Mouse (Mus musculus): ENCODE results near the gene S100a6. TPM values are rescaled to one million over a fixed set of nuclear protein-coding genes. Genes with fewer than 3 reads are reported as not detected.

The S100a6 gene
- polyA plus RNA-seq (2015; fragmentation: Nextera tagmentation; extraction: Ambion mirVana): 376 and 422 TPM in 2 replicates

DNA sequence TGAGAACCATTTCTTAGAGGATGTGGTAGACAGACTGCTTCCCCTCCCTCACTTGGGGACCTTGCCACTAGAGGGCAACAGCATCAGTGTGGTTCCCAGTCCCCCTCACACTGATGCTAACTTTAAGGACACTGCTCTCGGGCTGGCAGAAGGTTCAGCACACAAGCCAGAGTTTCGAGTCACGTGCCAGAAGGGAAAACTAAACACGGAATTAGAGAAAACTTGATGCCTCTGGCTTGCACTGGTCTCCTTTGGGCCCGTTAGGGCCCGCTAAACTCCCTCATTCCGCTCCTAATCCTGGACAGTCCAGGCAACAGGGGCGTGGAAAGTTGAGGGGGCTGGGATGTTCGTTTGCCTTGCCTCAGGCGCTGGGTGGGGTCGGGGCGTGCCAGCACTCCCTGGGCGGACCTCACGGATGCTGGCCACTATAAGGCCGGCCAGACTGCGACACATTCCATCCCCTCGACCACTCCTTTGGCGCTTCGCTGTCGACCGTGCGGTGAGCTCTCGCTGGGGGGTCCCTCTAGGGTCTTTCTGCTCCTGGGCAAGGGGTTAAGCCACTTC lies at the start of gene S100a6:
TSS of gene S100a6 (plus strand) at position 155 of the 564 bp plus-strand sequence.
- H3K9ac ChIP-seq (ENCODE audit: low read depth, low read length): peak within 1 kb of the TSS; percentile 67
- no peaks in the 10 kb centered on the region for H3K27me3 ChIP-seq (replicated peaks; ENCODE audit: control insufficient read depth, insufficient read depth, low read length)
- H3K4me3 ChIP-seq (ENCODE audit: low read length): peak within 1 kb of the TSS; percentile 51
- H3K9me3 ChIP-seq (ENCODE audit: control insufficient read depth, low read length): no peaks in the 10 kb centered on the region
- 2% methylated on average over 23 of the region's 23 CpGs for WGBS
- no peaks in the 10 kb centered on the region for H3K36me3 ChIP-seq (ENCODE audit: control insufficient read depth, insufficient read depth, low read length)
- H3K4me1 ChIP-seq (ENCODE audit: control insufficient read depth, insufficient read depth, low read length): peaks cover 23% of the 10 kb centered on the region
- H3K27ac ChIP-seq (ENCODE audit: low read length): peak within 1 kb of the TSS; percentile 82
- peak; percentile 58 for ATAC-seq
- H3K4me2 ChIP-seq (ENCODE audit: low read depth, low read length): peak within 1 kb of the TSS; percentile 86

DNA sequence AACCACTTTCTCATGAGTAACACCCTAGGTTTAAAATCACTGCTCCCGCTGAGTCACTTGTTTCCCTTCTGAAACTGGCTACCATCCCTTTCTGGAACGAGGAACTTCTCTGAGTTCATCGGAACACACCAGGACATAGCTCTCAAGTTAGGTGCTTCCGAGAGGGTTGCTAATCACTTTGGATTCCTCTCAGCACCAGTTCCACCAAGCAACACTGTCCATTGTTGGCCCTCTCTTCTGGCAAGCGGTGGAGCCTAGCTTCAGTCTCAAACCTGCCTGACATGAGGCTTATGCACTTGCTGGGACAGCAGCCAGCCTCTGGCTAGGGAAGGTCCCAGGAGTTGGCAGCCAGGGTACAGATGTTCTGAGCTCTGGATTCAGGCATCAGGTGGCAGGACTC lies 38.0 kb upstream of the S100a6 start:
- no peaks in the 10 kb centered on the region for H3K9me3 ChIP-seq (ENCODE audit: control insufficient read depth, low read length)
- H3K27ac ChIP-seq (ENCODE audit: low read length): no peak overlapping the region
- no peaks in the 10 kb centered on the region for H3K36me3 ChIP-seq (ENCODE audit: control insufficient read depth, insufficient read depth, low read length)
- no peak overlapping the region for H3K9ac ChIP-seq (ENCODE audit: low read depth, low read length)
- ATAC-seq: no peak
- H3K4me2 ChIP-seq (ENCODE audit: low read depth, low read length): no peak overlapping the region
- WGBS: 81% methylated on average over 5 of the region's 5 CpGs
- no peak overlapping the region for H3K4me3 ChIP-seq (ENCODE audit: low read length)
- no peaks in the 10 kb centered on the region for H3K27me3 ChIP-seq (replicated peaks; ENCODE audit: control insufficient read depth, insufficient read depth, low read length)
- H3K4me1 ChIP-seq (ENCODE audit: control insufficient read depth, insufficient read depth, low read length): no peaks in the 10 kb centered on the region

DNA sequence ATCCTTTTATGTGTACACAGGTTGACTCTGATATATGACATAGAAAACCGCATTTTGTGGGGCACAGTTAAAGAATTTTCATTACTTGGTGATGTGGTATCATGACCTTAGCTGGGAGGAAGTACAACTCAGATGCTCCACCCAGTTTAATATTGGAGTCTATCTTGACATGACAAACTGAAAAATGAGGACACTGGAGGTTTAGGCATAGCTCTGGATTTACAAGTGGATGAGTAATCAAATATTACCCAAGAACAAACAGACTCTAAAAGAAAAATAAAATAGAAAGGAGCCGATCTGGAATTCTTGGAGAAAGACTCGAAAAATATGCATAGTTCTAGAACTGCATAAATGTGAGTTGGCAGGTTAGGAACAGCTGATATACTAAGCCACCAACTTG lies 37.4 kb upstream of the S100a6 start:
- Histone ChIP-seq H3K27me3 (replicated peaks; ENCODE audit: control insufficient read depth, insufficient read depth, low read length) (no peaks in the 10 kb centered on the region), H3K9me3 (ENCODE audit: control insufficient read depth, low read length) (no peaks in the 10 kb centered on the region), H3K9ac (ENCODE audit: low read depth, low read length) (no peak overlapping the region), H3K36me3 (ENCODE audit: control insufficient read depth, insufficient read depth, low read length) (no peaks in the 10 kb centered on the region), H3K4me3 (ENCODE audit: low read length) (no peak overlapping the region), H3K4me2 (ENCODE audit: low read depth, low read length) (no peak overlapping the region), H3K27ac (ENCODE audit: low read length) (no peak overlapping the region), H3K4me1 (ENCODE audit: control insufficient read depth, insufficient read depth, low read length) (no peaks in the 10 kb centered on the region)
- 57% methylated on average over 3 of the region's 3 CpGs for WGBS
- ATAC-seq: no peak

GRCm38 (mm10) chr3:90576351-90577001 lies 36.2 kb upstream of the S100a6 start:
- no peaks in the 10 kb centered on the region for H3K27me3 ChIP-seq (replicated peaks; ENCODE audit: control insufficient read depth, insufficient read depth, low read length)
- H3K36me3 ChIP-seq (ENCODE audit: control insufficient read depth, insufficient read depth, low read length): no peaks in the 10 kb centered on the region
- H3K4me3 ChIP-seq (ENCODE audit: low read length): no peak overlapping the region
- no peak overlapping the region for H3K27ac ChIP-seq (ENCODE audit: low read length)
- H3K9ac ChIP-seq (ENCODE audit: low read depth, low read length): no peak overlapping the region
- H3K4me1 ChIP-seq (ENCODE audit: control insufficient read depth, insufficient read depth, low read length): no peaks in the 10 kb centered on the region
- H3K4me2 ChIP-seq (ENCODE audit: low read depth, low read length): no peak overlapping the region
- no peak for ATAC-seq
- WGBS: 69% methylated on average over 10 of the region's 10 CpGs
- no peaks in the 10 kb centered on the region for H3K9me3 ChIP-seq (ENCODE audit: control insufficient read depth, low read length)

DNA sequence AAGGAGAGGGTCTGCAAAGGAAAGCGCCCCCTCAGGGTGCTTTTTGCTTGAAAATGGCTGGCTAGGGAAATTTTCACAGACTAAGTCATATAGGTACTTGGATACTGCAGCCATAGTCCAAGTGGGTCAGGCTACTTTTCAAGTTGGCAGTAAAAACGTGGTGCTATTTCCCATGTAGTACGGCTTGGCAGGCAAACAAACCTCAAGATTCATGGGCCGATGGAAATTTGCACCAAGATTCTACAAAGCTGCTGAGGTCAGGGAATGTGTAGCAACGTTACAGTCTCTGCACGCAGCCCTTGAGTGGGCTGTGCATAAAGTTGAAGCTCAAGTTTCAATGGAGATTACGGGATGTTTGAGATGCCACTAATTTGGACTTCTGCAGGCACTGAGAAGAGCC lies 33.2 kb upstream of the S100a6 start:
- no peak overlapping the region for H3K27ac ChIP-seq (ENCODE audit: low read length)
- no peaks in the 10 kb centered on the region for H3K9me3 ChIP-seq (ENCODE audit: control insufficient read depth, low read length)
- no peak overlapping the region for H3K9ac ChIP-seq (ENCODE audit: low read depth, low read length)
- 67% methylated on average over 7 of the region's 7 CpGs for WGBS
- H3K4me3 ChIP-seq (ENCODE audit: low read length): no peak overlapping the region
- peaks cover 13% of the 10 kb centered on the region for H3K4me1 ChIP-seq (ENCODE audit: control insufficient read depth, insufficient read depth, low read length)
- no peaks in the 10 kb centered on the region for H3K36me3 ChIP-seq (ENCODE audit: control insufficient read depth, insufficient read depth, low read length)
- no peak overlapping the region for H3K4me2 ChIP-seq (ENCODE audit: low read depth, low read length)
- ATAC-seq: no peak
- no peaks in the 10 kb centered on the region for H3K27me3 ChIP-seq (replicated peaks; ENCODE audit: control insufficient read depth, insufficient read depth, low read length)

GRCm38 (mm10) chr3:90581141-90581540 lies 31.5 kb upstream of the S100a6 start:
- H3K36me3 ChIP-seq (ENCODE audit: control insufficient read depth, insufficient read depth, low read length): no peaks in the 10 kb centered on the region
- 92% methylated on average over 5 of the region's 5 CpGs for WGBS
- H3K4me3 ChIP-seq (ENCODE audit: low read length): no peak overlapping the region
- H3K9me3 ChIP-seq (ENCODE audit: control insufficient read depth, low read length): no peaks in the 10 kb centered on the region
- no peaks in the 10 kb centered on the region for H3K27me3 ChIP-seq (replicated peaks; ENCODE audit: control insufficient read depth, insufficient read depth, low read length)
- no peak overlapping the region for H3K27ac ChIP-seq (ENCODE audit: low read length)
- H3K4me1 ChIP-seq (ENCODE audit: control insufficient read depth, insufficient read depth, low read length): peaks cover 25% of the 10 kb centered on the region
- no peak overlapping the region for H3K9ac ChIP-seq (ENCODE audit: low read depth, low read length)
- no peak overlapping the region for H3K4me2 ChIP-seq (ENCODE audit: low read depth, low read length)
- ATAC-seq: no peak

DNA sequence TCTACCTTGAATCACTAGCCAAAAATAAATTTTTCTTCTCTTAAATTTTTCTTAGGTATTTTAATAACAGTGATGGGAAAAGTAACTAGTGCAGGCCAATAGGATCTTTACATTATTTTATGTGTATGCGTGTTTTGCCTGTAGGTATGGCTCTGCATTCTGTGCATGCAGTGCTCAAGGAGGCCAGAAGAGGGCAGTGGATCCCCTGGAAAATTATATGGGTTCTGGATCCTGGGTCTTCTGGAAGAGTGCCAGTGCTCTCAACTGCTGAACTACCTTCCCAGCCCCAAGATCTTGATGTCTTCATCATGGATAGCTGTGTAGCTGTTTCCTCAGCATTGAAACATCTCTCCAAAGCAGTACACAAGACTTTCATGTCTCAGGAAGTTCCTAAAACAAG lies 30.5 kb upstream of the S100a6 start:
- H3K36me3 ChIP-seq (ENCODE audit: control insufficient read depth, insufficient read depth, low read length): no peaks in the 10 kb centered on the region
- no peak overlapping the region for H3K9ac ChIP-seq (ENCODE audit: low read depth, low read length)
- H3K9me3 ChIP-seq (ENCODE audit: control insufficient read depth, low read length): no peaks in the 10 kb centered on the region
- WGBS: 100% methylated on average over 1 of the region's 1 CpGs
- H3K27ac ChIP-seq (ENCODE audit: low read length): no peak overlapping the region
- no peak overlapping the region for H3K4me3 ChIP-seq (ENCODE audit: low read length)
- no peaks in the 10 kb centered on the region for H3K27me3 ChIP-seq (replicated peaks; ENCODE audit: control insufficient read depth, insufficient read depth, low read length)
- no peak for ATAC-seq
- no peak overlapping the region for H3K4me2 ChIP-seq (ENCODE audit: low read depth, low read length)
- peaks cover 35% of the 10 kb centered on the region for H3K4me1 ChIP-seq (ENCODE audit: control insufficient read depth, insufficient read depth, low read length)

DNA sequence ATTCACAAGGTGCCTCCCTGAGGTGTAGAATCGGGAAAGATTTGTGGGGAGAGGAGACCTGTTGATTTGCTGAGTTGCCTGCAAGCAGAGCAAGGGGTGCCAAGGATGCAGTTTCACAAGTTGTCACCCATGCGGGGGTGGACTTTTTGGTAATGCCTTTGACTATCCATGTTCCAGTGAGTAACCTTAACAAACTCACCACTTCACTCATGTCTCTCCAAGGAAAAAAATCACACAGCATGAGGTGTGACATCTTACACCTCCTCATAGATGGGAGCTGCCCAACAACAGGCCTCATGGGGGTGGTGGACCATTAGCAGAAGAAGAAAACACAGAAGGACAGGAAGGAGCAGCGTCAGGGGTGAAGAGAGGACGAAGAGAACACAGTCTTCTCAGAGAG lies 30.1 kb upstream of the S100a6 start:
- Histone ChIP-seq H3K36me3 (ENCODE audit: control insufficient read depth, insufficient read depth, low read length) (no peaks in the 10 kb centered on the region), H3K9ac (ENCODE audit: low read depth, low read length) (no peak overlapping the region), H3K4me1 (ENCODE audit: control insufficient read depth, insufficient read depth, low read length) (peaks cover 37% of the 10 kb centered on the region), H3K4me3 (ENCODE audit: low read length) (no peak overlapping the region), H3K27ac (ENCODE audit: low read length) (no peak overlapping the region), H3K4me2 (ENCODE audit: low read depth, low read length) (no peak overlapping the region), H3K9me3 (ENCODE audit: control insufficient read depth, low read length) (no peaks in the 10 kb centered on the region), H3K27me3 (replicated peaks; ENCODE audit: control insufficient read depth, insufficient read depth, low read length) (no peaks in the 10 kb centered on the region)
- no peak for ATAC-seq
- 90% methylated on average over 4 of the region's 4 CpGs for WGBS

DNA sequence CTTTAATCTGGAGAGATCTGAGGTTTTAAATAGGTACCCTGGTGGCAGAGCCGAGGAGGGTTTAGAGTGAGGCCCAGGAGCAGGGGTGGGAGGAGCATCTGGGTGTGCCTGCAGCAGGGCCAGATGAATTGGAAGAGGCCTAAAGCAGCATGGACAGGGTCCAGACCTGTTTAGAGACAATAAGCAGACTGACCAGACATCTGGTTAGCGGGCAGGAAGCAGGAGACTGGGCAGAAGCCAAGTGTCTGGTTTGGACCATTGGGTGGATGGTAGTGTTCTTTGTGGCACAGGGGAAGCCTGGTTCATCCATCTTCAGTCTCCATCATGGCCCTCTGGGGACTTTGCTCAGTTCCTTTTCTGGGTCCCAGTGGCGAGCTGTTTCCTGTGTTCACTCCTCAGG lies 28.8 kb upstream of the S100a6 start:
- no peak overlapping the region for H3K4me3 ChIP-seq (ENCODE audit: low read length)
- H3K27ac ChIP-seq (ENCODE audit: low read length): peak overlapping the region; percentile 20
- 36% methylated on average over 3 of the region's 3 CpGs for WGBS
- ATAC-seq: peak; percentile 19; the same call in 1 of the 2 replicates
- no peak overlapping the region for H3K4me2 ChIP-seq (ENCODE audit: low read depth, low read length)
- peaks cover 41% of the 10 kb centered on the region for H3K4me1 ChIP-seq (ENCODE audit: control insufficient read depth, insufficient read depth, low read length)
- H3K27me3 ChIP-seq (replicated peaks; ENCODE audit: control insufficient read depth, insufficient read depth, low read length): no peaks in the 10 kb centered on the region
- H3K9me3 ChIP-seq (ENCODE audit: control insufficient read depth, low read length): no peaks in the 10 kb centered on the region
- no peaks in the 10 kb centered on the region for H3K36me3 ChIP-seq (ENCODE audit: control insufficient read depth, insufficient read depth, low read length)
- H3K9ac ChIP-seq (ENCODE audit: low read depth, low read length): no peak overlapping the region

Measured in intestine, embryonic 16.5 days (tissue).